9 mouse cellular contexts compared by ENCODE assay signal in genomic region chr3:34569998-34570397, GRCm38 (mm10).
DNase-seq lines count a peak whose midpoint lies in the region; ATAC-seq lines count a peak whose summit lies in the region.
"Had no signal": no experiment of that assay in that cellular context is flagged by ENCODE, and none has a peak within 500 bp of the region (broad histone marks: within the 10 kb centered on the region; RNA-seq: fewer than 3 reads in every experiment).

No protein-coding gene starts in this region.

- H3K9me3 ChIP-seq in heart, embryonic 11.5 days (replicated peaks; ENCODE audit: control insufficient read depth, low read length) = no peaks in the 10 kb centered on the region
- H3K9me3 ChIP-seq in kidney, embryonic 14.5 days (ENCODE audit: control insufficient read depth, low read length) = no peaks in the 10 kb centered on the region

- intact Hi-C loops in heart, postnatal 36 days (cut with DNase I) = no loop called here

- peak; percentile 30 to 53 for DNase-seq in heart, adult 18-20 months
- peak; percentile 46 for DNase-seq in brain, adult 2 months (ENCODE audit: low read depth, low spot score)
- DNase-seq in gastrocnemius, postnatal 10 days = peak; percentile 50
- peak; percentile 23 to 24 for DNase-seq in heart, postnatal 36 days
- DNase-seq: lung, embryonic 14.5 days had no signal

- no peaks in the 10 kb centered on the region for H3K4me1 ChIP-seq in heart, embryonic 11.5 days (ENCODE audit: control insufficient read depth, insufficient read depth, low read length)
- no peaks in the 10 kb centered on the region for H3K4me1 ChIP-seq in kidney, embryonic 14.5 days (ENCODE audit: control insufficient read depth, insufficient read depth, low read length)

- ATAC-seq in heart, embryonic 11.5 days (replicated peaks; ENCODE audit: insufficient number of reproducible peaks, low FRiP score, low TSS enrichment) = no peak
- ATAC-seq in kidney, embryonic 14.5 days (ENCODE audit: low FRiP score, low TSS enrichment) = no peak
- ATAC-seq in erythroid progenitor cell, adult 5-6 weeks (replicated peaks; ENCODE audit: low FRiP score, poor library complexity, severe bottlenecking) = no peak
- ATAC-seq in CD4-positive, CD25-positive, alpha-beta regulatory T cell, adult 4 months = no peak

- 64% methylated on average over 10 of the region's 10 CpGs for WGBS in heart, embryonic 11.5 days (ENCODE audit: insufficient replicate concordance)
- 79% methylated on average over 10 of the region's 10 CpGs for WGBS in kidney, embryonic 14.5 days

- no peak overlapping the region for H3K27ac ChIP-seq in heart, embryonic 11.5 days (ENCODE audit: low read depth, low read length)
- H3K27ac ChIP-seq in kidney, embryonic 14.5 days (ENCODE audit: low read depth, low read length) = no peak overlapping the region

- H3K9ac ChIP-seq in heart, embryonic 11.5 days (ENCODE audit: low read depth, low read length) = no peak overlapping the region
- no peak overlapping the region for H3K9ac ChIP-seq in kidney, embryonic 14.5 days (ENCODE audit: low read depth, low read length)
- H3K9ac ChIP-seq: lung, embryonic 14.5 days had no signal

- no peaks in the 10 kb centered on the region for H3K27me3 ChIP-seq in heart, embryonic 11.5 days (ENCODE audit: control insufficient read depth, insufficient read depth, low read length)
- H3K27me3 ChIP-seq in kidney, embryonic 14.5 days (ENCODE audit: control insufficient read depth, insufficient read depth, low read length) = no peaks in the 10 kb centered on the region

- no peak overlapping the region for H3K4me2 ChIP-seq in heart, embryonic 11.5 days
- no peak overlapping the region for H3K4me2 ChIP-seq in kidney, embryonic 14.5 days (replicated peaks; ENCODE audit: low read depth, low read length)
- H3K4me2 ChIP-seq: lung, embryonic 14.5 days had no signal

- no peaks in the 10 kb centered on the region for H3K36me3 ChIP-seq in heart, embryonic 11.5 days (ENCODE audit: control insufficient read depth, insufficient read depth, low read length)
- H3K36me3 ChIP-seq in kidney, embryonic 14.5 days (ENCODE audit: control insufficient read depth, insufficient read depth, low read length) = no peaks in the 10 kb centered on the region

- no peak overlapping the region for H3K4me3 ChIP-seq in heart, embryonic 11.5 days (ENCODE audit: low read depth, low read length)
- H3K4me3 ChIP-seq in kidney, embryonic 14.5 days (ENCODE audit: low read length) = no peak overlapping the region
